Mouse (Mus musculus) liver, postnatal 0 days (tissue): Measurements from ENCODE around the gene Yy1. TPM values are rescaled to one million over a fixed set of nuclear protein-coding genes. Genes with fewer than 3 reads are reported as not detected.
A peak's percentile ranks its signal among the peaks of the same experiment; 100 is the strongest.

Experiments
- ATAC-seq: fragments of 200-750 bp; cut with Nextera tagmentation; 2 replicates; pipeline ENCODE4 v1.8.0; 2017; ENCODE audit warnings: mild to moderate bottlenecking, moderate library complexity
- DNase-seq: peaks from one replicate; pipeline ENCODE4 v3.0.0-alpha.2; 2016
- H3K27ac ChIP-seq: fragments of 300-500 bp; sonication (generic); 2 replicates; pipeline ENCODE4 v1.5.1; 2014; ENCODE audit warnings: antibody characterized with exemption, moderate library complexity, mild to moderate bottlenecking, low read depth
- H3K27me3 ChIP-seq: fragments of 300-500 bp; sonication (generic); 2 replicates; pipeline ENCODE4 v1.6.1; 2014; ENCODE audit warnings: low read length, control low read depth, mixed read lengths; ENCODE audit not compliant: insufficient read depth
- H3K36me3 ChIP-seq: fragments of 300-500 bp; sonication (generic); replicated peaks from 2 replicates; pipeline ENCODE4 v1.6.1; 2014; ENCODE audit warnings: mild to moderate bottlenecking, control low read depth, low read length, moderate library complexity, mixed read lengths; ENCODE audit not compliant: insufficient read depth
- H3K4me1 ChIP-seq: fragments of 300-500 bp; sonication (generic); 2 replicates; pipeline ENCODE4 v1.6.1; 2014; ENCODE audit warnings: antibody characterized with exemption, mild to moderate bottlenecking, control low read depth; ENCODE audit not compliant: insufficient read depth
- H3K4me2 ChIP-seq: fragments of 300-500 bp; sonication (generic); 2 replicates; pipeline ENCODE4 v1.6.1; 2014; ENCODE audit warnings: low read depth, mild to moderate bottlenecking, low read length, moderate library complexity, mixed read lengths
- H3K4me3 ChIP-seq: fragments of 300-500 bp; sonication (generic); 2 replicates; pipeline ENCODE4 v1.5.1; 2014; ENCODE audit warnings: low read depth, low read length
- H3K9ac ChIP-seq: fragments of 300-500 bp; sonication (generic); replicated peaks from 2 replicates; pipeline ENCODE4 v1.6.1; 2014; ENCODE audit warnings: mild to moderate bottlenecking, moderate library complexity
- H3K9me3 ChIP-seq: fragments of 300-500 bp; sonication (generic); 2 replicates; pipeline ENCODE4 v1.6.1; 2016; ENCODE audit warnings: mild to moderate bottlenecking, control low read depth, low read length, mixed read lengths
- CTCF ChIP-seq: sonication (generic); IDR thresholded peaks from 2 replicates; pipeline ENCODE4 v1.5.1; 2016; ENCODE audit warnings: antibody characterized with exemption, low read depth
- EP300 ChIP-seq: IDR thresholded peaks from 2 replicates; pipeline ENCODE4 v1.6.1; 2016; ENCODE audit warnings: antibody characterized with exemption, low read depth, mild to moderate bottlenecking
- WGBS: fragments of 180-500 bp; shearing (Covaris S2); extraction: QIAGEN DNeasy Blood & Tissue Kit; methylation state at CpG from one replicate; pipeline ENCODE4 v1.1.7; 2014; ENCODE audit not compliant: insufficient replicate concordance; 5-methylcytosine and 5-hydroxymethylcytosine counted together
- polyA plus RNA-seq: library from polyadenylated mRNA; unstranded; fragments of >200 nt; fragmentation: Nextera tagmentation; extraction: Ambion mirVana; gene quantifications from 2 replicates; pipeline ENCODE4 v1.2.1, GENCODE M21; 2015

The Yy1 gene
- polyA plus RNA-seq, 1 experiment from 2014 or later, result 5.3 TPM

- Histone ChIP-seq H3K27me3 (no peaks in the 10 kb centered on the region), H3K9me3 (no peaks in the 10 kb centered on the region), H3K36me3 (no peaks in the 10 kb centered on the region), H3K27ac (no peak overlapping the region), H3K9ac (no peak overlapping the region), H3K4me2 (no peak overlapping the region), H3K4me1 (peaks cover 6% of the 10 kb centered on the region), H3K4me3 (no peak overlapping the region)
- 87% methylated on average over 21 of the region's 21 CpGs for WGBS
- ATAC-seq (no peak), DNase-seq (peak; percentile 10)
- no peak for TF ChIP-seq EP300
- no peak for TF ChIP-seq CTCF
Measured at GRCm38 (mm10) chr12:108755141-108755540, 37.6 kb upstream of the Yy1 start.

DNA sequence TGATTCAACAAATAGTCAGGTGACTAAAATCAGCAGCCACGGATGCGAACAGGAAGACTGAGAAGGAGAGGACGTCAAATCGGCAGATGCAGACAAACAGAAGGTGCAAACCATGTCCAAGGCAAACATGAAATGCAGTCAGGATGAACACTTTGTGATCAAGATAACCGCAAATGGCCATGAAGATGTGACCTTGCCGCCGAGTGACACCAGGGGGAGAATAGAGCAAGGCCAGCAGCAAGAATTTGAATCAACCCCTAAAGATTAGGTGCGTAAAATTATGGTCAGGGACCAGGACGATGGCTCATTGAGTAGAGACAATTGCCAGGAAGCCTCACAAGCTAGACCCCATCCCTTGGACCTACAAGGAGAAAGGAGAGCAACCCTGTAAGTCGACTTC is 36.2 kb upstream of the Yy1 start:
- no peaks in the 10 kb centered on the region for H3K27me3 ChIP-seq
- 84% methylated on average over 10 of the region's 10 CpGs for WGBS
- DNase-seq (peak; percentile 13), ATAC-seq (no peak)
- H3K4me3 ChIP-seq, result no peak overlapping the region
- TF ChIP-seq CTCF (no peak), EP300 (no peak)
- no peak overlapping the region for H3K9ac ChIP-seq
- H3K9me3 ChIP-seq, result no peaks in the 10 kb centered on the region
- no peak overlapping the region for H3K27ac ChIP-seq
- no peaks in the 10 kb centered on the region for H3K36me3 ChIP-seq
- peaks cover 10% of the 10 kb centered on the region for H3K4me1 ChIP-seq
- no peak overlapping the region for H3K4me2 ChIP-seq

GRCm38 (mm10) chr12:108757717-108758257 is 35.0 kb upstream of the Yy1 start:
- WGBS, result under 1% methylated on average over 41 of the region's 41 CpGs
- peak; percentile 100 for DNase-seq

GRCm38 (mm10) chr12:108758273-108758672 is 34.5 kb upstream of the Yy1 start:
- Histone ChIP-seq H3K4me2 (peak overlapping the region; percentile 46; the same call in 1 of the 2 replicates), H3K4me1 (peaks cover 21% of the 10 kb centered on the region), H3K27me3 (no peaks in the 10 kb centered on the region), H3K4me3 (no peak overlapping the region), H3K9me3 (no peaks in the 10 kb centered on the region), H3K27ac (no peak overlapping the region), H3K9ac (no peak overlapping the region), H3K36me3 (no peaks in the 10 kb centered on the region)
- WGBS, result 66% methylated on average over 8 of the region's 8 CpGs
- ATAC-seq (no peak), DNase-seq (no peak)
- TF ChIP-seq EP300 (no peak), CTCF (no peak)

More at GRCm38 (mm10) chr12:108757717-108758257, 35.0 kb upstream of the Yy1 start:
- Histone ChIP-seq H3K4me3 (peak overlapping the region; percentile 71), H3K4me2 (peak overlapping the region; percentile 94), H3K9me3 (no peaks in the 10 kb centered on the region), H3K27me3 (no peaks in the 10 kb centered on the region), H3K9ac (peak overlapping the region; percentile 72), H3K27ac (peak overlapping the region; percentile 60), H3K4me1 (peaks cover 16% of the 10 kb centered on the region), H3K36me3 (no peaks in the 10 kb centered on the region)
- TF ChIP-seq CTCF, result peak; percentile 99
- TF ChIP-seq EP300, result no peak
- ATAC-seq, result peak; percentile 99

- TF ChIP-seq EP300 (no peak), CTCF (no peak)
- Histone ChIP-seq H3K4me1 (peaks cover 22% of the 10 kb centered on the region), H3K4me2 (no peak overlapping the region), H3K27me3 (no peaks in the 10 kb centered on the region), H3K9me3 (no peaks in the 10 kb centered on the region), H3K4me3 (no peak overlapping the region), H3K27ac (no peak overlapping the region), H3K36me3 (no peaks in the 10 kb centered on the region), H3K9ac (no peak overlapping the region)
- 86% methylated on average over 13 of the region's 13 CpGs for WGBS
- ATAC-seq (no peak), DNase-seq (no peak)
Measured at GRCm38 (mm10) chr12:108758682-108759081, 34.1 kb upstream of the Yy1 start.

- Histone ChIP-seq H3K9ac (no peak overlapping the region), H3K27ac (no peak overlapping the region), H3K36me3 (no peaks in the 10 kb centered on the region), H3K27me3 (no peaks in the 10 kb centered on the region), H3K4me1 (peaks cover 28% of the 10 kb centered on the region), H3K4me3 (no peak overlapping the region), H3K9me3 (no peaks in the 10 kb centered on the region), H3K4me2 (no peak overlapping the region)
- ATAC-seq, result no peak
- no peak for DNase-seq
- 88% methylated on average over 11 of the region's 11 CpGs for WGBS
- TF ChIP-seq CTCF, result no peak
Measured at GRCm38 (mm10) chr12:108759266-108759665, 33.5 kb upstream of the Yy1 start.
